Mouse (Mus musculus): ENCODE data around the gene Pde2a. TPM values are rescaled to one million over a fixed set of nuclear protein-coding genes. Genes with fewer than 3 reads are reported as not detected.

The Pde2a gene
- polyA plus RNA-seq, 1 experiment from 2014 or later, result 0.10 TPM

DNA sequence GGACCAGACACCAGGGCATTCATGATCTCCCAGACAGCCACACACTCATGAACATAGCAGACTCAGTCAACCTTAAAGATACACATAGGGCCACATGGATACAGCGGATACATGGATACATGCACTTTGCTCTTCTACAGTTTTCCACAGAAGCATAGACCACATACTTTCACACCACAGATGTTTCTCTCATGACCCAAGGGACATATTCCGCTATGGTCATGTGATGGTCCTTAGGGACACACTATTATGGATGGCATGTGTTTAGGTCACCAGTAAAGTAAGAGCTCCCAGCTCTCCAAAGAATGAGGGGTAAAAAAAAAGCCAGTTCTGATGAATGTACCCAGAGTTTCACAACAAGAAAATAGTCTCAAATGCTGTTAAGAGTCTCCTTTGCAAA lies 49.9 kb downstream of the Pde2a start:
- H3K27me3 ChIP-seq, result no peaks in the 10 kb centered on the region
- no peak for DNase-seq (ENCODE audit: low read depth, low spot score)
- ChIA-PET POLR2A (no interaction called here), CTCF (no interaction called here)
- no peak for ATAC-seq
- in situ Hi-C loops (cut with MboI; ENCODE audit: low pct_unique_long_range_greater_than_20kb), result no loop called here
- no peak for TF ChIP-seq CTCF (IDR thresholded peaks at IDR 0.05)

GRCm38 (mm10) chr7:101471968-101472480 lies 50.5 kb downstream of the Pde2a start:
- POLR2A ChIA-PET, result no interaction called here
- ATAC-seq (no peak), DNase-seq (ENCODE audit: low read depth, low spot score) (no peak)
- no peak for TF ChIP-seq CTCF (IDR thresholded peaks at IDR 0.05)
- H3K27me3 ChIP-seq, result no peaks in the 10 kb centered on the region
- CTCF ChIA-PET, result no interaction called here
- in situ Hi-C loops (cut with MboI; ENCODE audit: low pct_unique_long_range_greater_than_20kb), result no loop called here

GRCm38 (mm10) chr7:101472598-101473558 lies 51.4 kb downstream of the Pde2a start:
- in situ Hi-C loops (cut with MboI; ENCODE audit: low pct_unique_long_range_greater_than_20kb), result no loop called here
- TF ChIP-seq CTCF (IDR thresholded peaks at IDR 0.05), result no peak
- ATAC-seq (no peak), DNase-seq (ENCODE audit: low read depth, low spot score) (no peak)
- H3K27me3 ChIP-seq, result no peaks in the 10 kb centered on the region
- ChIA-PET CTCF (no interaction called here), POLR2A (no interaction called here)

DNA sequence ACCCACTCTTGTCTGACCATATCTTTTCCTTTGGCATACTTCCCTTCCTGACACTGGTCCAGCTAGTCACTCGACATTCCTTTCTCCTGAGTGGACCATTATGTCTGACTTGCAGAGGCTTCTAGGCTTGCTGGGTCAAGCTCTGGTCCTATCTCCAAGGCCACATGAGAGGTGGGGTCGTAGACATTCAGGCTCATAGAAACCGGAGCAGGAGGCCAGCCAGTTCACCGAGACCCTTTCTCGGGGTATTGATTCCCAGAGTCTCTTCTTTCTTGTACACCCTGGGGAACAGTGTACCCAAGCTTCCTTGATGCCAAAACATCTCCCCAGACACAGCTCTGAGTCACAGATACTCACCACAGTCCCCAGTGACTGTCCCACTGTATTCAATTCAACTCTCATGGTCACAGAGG lies 52.9 kb downstream of the Pde2a start:
- ChIA-PET POLR2A (no interaction called here), CTCF (no interaction called here)
- no peak for ATAC-seq
- no peaks in the 10 kb centered on the region for H3K27me3 ChIP-seq
- no peak for TF ChIP-seq CTCF (IDR thresholded peaks at IDR 0.05)
- DNase-seq (ENCODE audit: low read depth, low spot score), result no peak
- in situ Hi-C loops (cut with MboI; ENCODE audit: low pct_unique_long_range_greater_than_20kb), result no loop called here

- H3K27me3 ChIP-seq, result no peaks in the 10 kb centered on the region
- ChIA-PET CTCF (no interaction called here), POLR2A (no interaction called here)
- TF ChIP-seq CTCF (IDR thresholded peaks at IDR 0.05), result no peak
- DNase-seq (ENCODE audit: low read depth, low spot score), result no peak
- in situ Hi-C loops (cut with MboI; ENCODE audit: low pct_unique_long_range_greater_than_20kb), result no loop called here
- ATAC-seq, result no peak
Observed at GRCm38 (mm10) chr7:101476028-101476427, 54.5 kb downstream of the Pde2a start.

- ATAC-seq (no peak), DNase-seq (ENCODE audit: low read depth, low spot score) (no peak)
- CTCF ChIA-PET, result no interaction called here
- no peaks in the 10 kb centered on the region for H3K27me3 ChIP-seq
- POLR2A ChIA-PET, result no interaction called here
- in situ Hi-C loops (cut with MboI; ENCODE audit: low pct_unique_long_range_greater_than_20kb), result no loop called here
- TF ChIP-seq CTCF (IDR thresholded peaks at IDR 0.05), result no peak
Observed at GRCm38 (mm10) chr7:101476493-101476892, 55.0 kb downstream of the Pde2a start.

- H3K27me3 ChIP-seq, result no peaks in the 10 kb centered on the region
- ATAC-seq (peak; percentile 32), DNase-seq (ENCODE audit: low read depth, low spot score) (no peak)
- no peak for TF ChIP-seq CTCF (IDR thresholded peaks at IDR 0.05)
- ChIA-PET POLR2A (no interaction called here), CTCF (no interaction called here)
- in situ Hi-C loops (cut with MboI; ENCODE audit: low pct_unique_long_range_greater_than_20kb), result no loop called here
Observed at GRCm38 (mm10) chr7:101477200-101477599, 55.7 kb downstream of the Pde2a start.

GRCm38 (mm10) chr7:101478099-101478498 lies 56.6 kb downstream of the Pde2a start:
- ATAC-seq (no peak), DNase-seq (ENCODE audit: low read depth, low spot score) (no peak)
- POLR2A ChIA-PET, result no interaction called here
- in situ Hi-C loops (cut with MboI; ENCODE audit: low pct_unique_long_range_greater_than_20kb), result no loop called here
- no peak for TF ChIP-seq CTCF (IDR thresholded peaks at IDR 0.05)
- H3K27me3 ChIP-seq, result no peaks in the 10 kb centered on the region
- CTCF ChIA-PET, result no interaction called here

- CTCF ChIA-PET, result interaction anchor here (1.6 kb wide), 1 partner anchor 23 kb away, joined by 5 read pairs; no protein-coding TSS in a partner anchor
- ATAC-seq, result no peak
- in situ Hi-C loops (cut with MboI; ENCODE audit: low pct_unique_long_range_greater_than_20kb), result no loop called here
Observed at GRCm38 (mm10) chr7:101479841-101480240, 58.4 kb downstream of the Pde2a start.

DNA sequence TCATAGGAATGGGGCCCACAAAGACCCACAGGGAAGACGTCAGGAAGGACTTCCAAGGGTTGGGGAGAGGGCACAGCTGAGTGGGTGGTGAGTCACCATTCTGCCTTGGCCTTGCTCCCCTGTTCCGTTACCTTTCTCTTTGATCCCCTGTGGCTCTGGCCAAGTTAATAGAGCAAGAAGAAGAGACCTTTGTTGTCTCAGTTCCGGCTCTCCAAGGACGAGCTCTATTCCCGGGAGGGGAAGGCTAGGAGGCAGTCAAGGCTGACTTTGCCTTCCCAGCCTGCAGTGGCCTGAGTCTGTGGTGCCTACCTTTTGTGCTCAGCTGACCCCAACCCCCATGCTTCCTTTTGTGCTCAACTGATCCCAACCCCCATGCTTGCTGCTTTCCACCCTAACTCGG lies 59.2 kb downstream of the Pde2a start:
- ChIA-PET POLR2A (no interaction called here), CTCF (interaction anchor here (1.6 kb wide), 1 partner anchor 22 kb away, joined by 5 read pairs; no protein-coding TSS in a partner anchor)
- in situ Hi-C loops (cut with MboI; ENCODE audit: low pct_unique_long_range_greater_than_20kb), result no loop called here
- ATAC-seq (no peak), DNase-seq (ENCODE audit: low read depth, low spot score) (no peak)
- no peak for TF ChIP-seq CTCF (IDR thresholded peaks at IDR 0.05)
- no peaks in the 10 kb centered on the region for H3K27me3 ChIP-seq

More at GRCm38 (mm10) chr7:101479841-101480240, 58.4 kb downstream of the Pde2a start:
- DNase-seq (ENCODE audit: low read depth, low spot score), result no peak
- no peak for TF ChIP-seq CTCF (IDR thresholded peaks at IDR 0.05)
- no peaks in the 10 kb centered on the region for H3K27me3 ChIP-seq
- POLR2A ChIA-PET, result no interaction called here

- CTCF ChIA-PET, result interaction anchor here (1.2 kb wide), 1 partner anchor 19 kb away, joined by 3 read pairs; no protein-coding TSS in a partner anchor
- ATAC-seq (no peak), DNase-seq (ENCODE audit: low read depth, low spot score) (no peak)
- in situ Hi-C loops (cut with MboI; ENCODE audit: low pct_unique_long_range_greater_than_20kb), result no loop called here
- no peaks in the 10 kb centered on the region for H3K27me3 ChIP-seq
- POLR2A ChIA-PET, result no interaction called here
- no peak for TF ChIP-seq CTCF (IDR thresholded peaks at IDR 0.05)
Observed at GRCm38 (mm10) chr7:101481872-101482498, 60.5 kb downstream of the Pde2a start.

Measured in Patski (cell line).